Mouse (Mus musculus) stomach, embryonic 16.5 days (tissue): ENCODE results near the gene Mef2b. TPM values are rescaled to one million over a fixed set of nuclear protein-coding genes. Genes with fewer than 3 reads are reported as not detected.

Experiments used
- ATAC-seq: fragments of 200-750 bp; cut with Nextera tagmentation; 2 replicates; pipeline ENCODE4 v1.8.0; 2017; ENCODE audit warnings: moderate number of reproducible peaks, moderate TSS enrichment; ENCODE audit not compliant: insufficient read depth, low FRiP score
- H3K27ac ChIP-seq: fragments of 300-500 bp; sonication (generic); 2 replicates; pipeline ENCODE4 v1.5.1; 2014; ENCODE audit warnings: low read length
- H3K27me3 ChIP-seq: fragments of 300-500 bp; sonication (generic); 2 replicates; pipeline ENCODE4 v1.6.1; 2014; ENCODE audit warnings: low read length, control low read depth, mixed read lengths; ENCODE audit not compliant: control insufficient read depth, insufficient read depth
- H3K36me3 ChIP-seq: fragments of 300-500 bp; sonication (generic); 2 replicates; pipeline ENCODE4 v1.6.1; 2014; ENCODE audit warnings: low read length; ENCODE audit not compliant: control insufficient read depth, insufficient read depth
- H3K4me1 ChIP-seq: fragments of 300-500 bp; sonication (generic); 2 replicates; pipeline ENCODE4 v1.6.1; 2014; ENCODE audit warnings: low read length, control low read depth, mixed read lengths; ENCODE audit not compliant: control insufficient read depth, insufficient read depth
- H3K4me2 ChIP-seq: fragments of 300-500 bp; sonication (generic); 2 replicates; pipeline ENCODE4 v1.6.1; 2014; ENCODE audit warnings: low read depth, low read length, mixed read lengths
- H3K4me3 ChIP-seq: fragments of 300-500 bp; sonication (generic); replicated peaks from 2 replicates; pipeline ENCODE4 v1.5.1; 2014; ENCODE audit warnings: mild to moderate bottlenecking, low read length
- H3K9ac ChIP-seq: fragments of 300-500 bp; sonication (generic); 2 replicates; pipeline ENCODE4 v1.6.1; 2014; ENCODE audit warnings: low read length
- H3K9me3 ChIP-seq: fragments of 300-500 bp; sonication (generic); replicated peaks from 2 replicates; pipeline ENCODE4 v1.6.1; 2016; ENCODE audit warnings: low read length, control low read depth; ENCODE audit not compliant: control insufficient read depth
- WGBS: fragments of 180-500 bp; shearing (Covaris S2); extraction: QIAGEN DNeasy Blood & Tissue Kit; methylation state at CpG from one replicate; pipeline ENCODE4 v1.1.7; 2014; 5-methylcytosine and 5-hydroxymethylcytosine counted together
- polyA plus RNA-seq: library from polyadenylated mRNA; unstranded; fragments of >200 nt; fragmentation: Nextera tagmentation; extraction: Ambion mirVana; gene quantifications from 2 replicates; pipeline ENCODE4 v1.2.1, GENCODE M21; 2015

Gene Mef2b
- polyA plus RNA-seq, 1 experiment from 2014 or later: 0.25 TPM

- H3K9me3 ChIP-seq: no peaks in the 10 kb centered on the region
- ATAC-seq: no peak
- no peak overlapping the region for H3K4me3 ChIP-seq
- no peak overlapping the region for H3K4me2 ChIP-seq
- 24% methylated on average over 6 of the region's 6 CpGs for WGBS
- H3K27ac ChIP-seq: no peak overlapping the region
- peaks cover 61% of the 10 kb centered on the region for H3K27me3 ChIP-seq
- no peaks in the 10 kb centered on the region for H3K36me3 ChIP-seq
- H3K4me1 ChIP-seq: no peaks in the 10 kb centered on the region
- no peak overlapping the region for H3K9ac ChIP-seq
Measured at GRCm38 (mm10) chr8:70114488-70114887, 25.0 kb upstream of the Mef2b start.

GRCm38 (mm10) chr8:70114892-70115291, 24.6 kb upstream of the Mef2b start:
- no peaks in the 10 kb centered on the region for H3K9me3 ChIP-seq
- 65% methylated on average over 13 of the region's 13 CpGs for WGBS
- H3K4me2 ChIP-seq: no peak overlapping the region
- no peaks in the 10 kb centered on the region for H3K4me1 ChIP-seq
- no peaks in the 10 kb centered on the region for H3K36me3 ChIP-seq
- ATAC-seq: no peak
- no peak overlapping the region for H3K9ac ChIP-seq
- peaks cover 64% of the 10 kb centered on the region for H3K27me3 ChIP-seq
- no peak overlapping the region for H3K27ac ChIP-seq
- H3K4me3 ChIP-seq: no peak overlapping the region

GRCm38 (mm10) chr8:70117611-70118010, 21.9 kb upstream of the Mef2b start:
- H3K9me3 ChIP-seq: no peaks in the 10 kb centered on the region
- H3K4me3 ChIP-seq: no peak overlapping the region
- 5% methylated on average over 9 of the region's 9 CpGs for WGBS
- no peak for ATAC-seq
- H3K36me3 ChIP-seq: no peaks in the 10 kb centered on the region
- H3K4me2 ChIP-seq: no peak overlapping the region
- no peak overlapping the region for H3K9ac ChIP-seq
- no peak overlapping the region for H3K27ac ChIP-seq
- H3K27me3 ChIP-seq: peaks cover 50% of the 10 kb centered on the region
- 0 out of 2 replicates have a peak, but pooled peaks cover 4% of the 10 kb centered on the region for H3K4me1 ChIP-seq

- H3K9me3 ChIP-seq: no peaks in the 10 kb centered on the region
- no peaks in the 10 kb centered on the region for H3K36me3 ChIP-seq
- WGBS: 16% methylated on average over 17 of the region's 17 CpGs
- H3K27ac ChIP-seq: no peak overlapping the region
- no peak for ATAC-seq
- H3K4me1 ChIP-seq: 0 out of 2 replicates have a peak, but pooled peaks cover 4% of the 10 kb centered on the region
- H3K4me3 ChIP-seq: no peak overlapping the region
- H3K9ac ChIP-seq: no peak overlapping the region
- peaks cover 42% of the 10 kb centered on the region for H3K27me3 ChIP-seq
- H3K4me2 ChIP-seq: no peak overlapping the region
Measured at GRCm38 (mm10) chr8:70118726-70119700, 20.5 kb upstream of the Mef2b start.

GRCm38 (mm10) chr8:70120667-70121066, 18.8 kb upstream of the Mef2b start, which contains the start of gene Ncan:
Ncan (minus strand) TSS chr8:70120873.
- 3% methylated on average over 19 of the region's 19 CpGs for WGBS
- no peak within 1 kb of the TSS; the same call in 1 of the 2 replicates for H3K4me3 ChIP-seq
- 0 out of 2 replicates have a peak, but pooled peaks have one; percentile 61 for ATAC-seq

DNA sequence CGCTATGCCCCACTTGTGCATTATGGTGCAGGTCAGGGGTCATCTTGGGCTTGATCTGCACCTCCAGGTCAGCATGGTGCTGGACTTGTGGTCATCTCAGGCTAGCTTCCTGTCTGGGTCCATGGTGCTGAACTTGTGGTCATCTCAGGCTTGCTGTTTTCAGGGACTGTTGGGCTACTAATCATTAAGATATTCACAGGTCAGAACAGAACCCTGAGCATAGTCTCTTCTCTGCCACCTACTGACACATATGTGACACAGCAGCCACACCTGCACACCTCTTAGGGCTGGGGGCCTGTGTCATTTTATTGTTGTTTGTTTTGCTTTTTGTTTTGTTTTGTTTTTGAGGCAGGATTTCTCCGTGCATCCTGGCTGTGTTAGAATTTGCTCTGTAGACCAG, 16.6 kb upstream of the Mef2b start:
- H3K4me2 ChIP-seq: no peak overlapping the region
- H3K9ac ChIP-seq: no peak overlapping the region
- no peak overlapping the region for H3K4me3 ChIP-seq
- no peak overlapping the region for H3K27ac ChIP-seq
- ATAC-seq: no peak
- H3K4me1 ChIP-seq: 0 out of 2 replicates have a peak, but pooled peaks cover 4% of the 10 kb centered on the region
- no peaks in the 10 kb centered on the region for H3K9me3 ChIP-seq
- H3K36me3 ChIP-seq: no peaks in the 10 kb centered on the region
- peaks cover 30% of the 10 kb centered on the region for H3K27me3 ChIP-seq
- WGBS: 55% methylated on average over 2 of the region's 2 CpGs

More at GRCm38 (mm10) chr8:70120667-70121066, 18.8 kb upstream of the Mef2b start, which contains the start of gene Ncan:
- 0 out of 2 replicates have a peak, but pooled peaks cover 4% of the 10 kb centered on the region for H3K4me1 ChIP-seq
- no peak within 1 kb of the TSS for H3K27ac ChIP-seq
- no peaks in the 10 kb centered on the region for H3K9me3 ChIP-seq
- peak within 1 kb of the TSS; percentile 37 for H3K4me2 ChIP-seq
- no peaks in the 10 kb centered on the region for H3K36me3 ChIP-seq
- no peak within 1 kb of the TSS for H3K9ac ChIP-seq
- H3K27me3 ChIP-seq: peaks cover 37% of the 10 kb centered on the region

- Histone ChIP-seq H3K36me3 (no peaks in the 10 kb centered on the region), H3K9ac (no peak overlapping the region), H3K4me2 (no peak overlapping the region), H3K4me3 (no peak overlapping the region), H3K27ac (no peak overlapping the region), H3K4me1 (0 out of 2 replicates have a peak, but pooled peaks cover 4% of the 10 kb centered on the region), H3K9me3 (no peaks in the 10 kb centered on the region), H3K27me3 (peaks cover 10% of the 10 kb centered on the region)
- no peak for ATAC-seq
- WGBS: 63% methylated on average over 8 of the region's 8 CpGs
Measured at GRCm38 (mm10) chr8:70124992-70125391, 14.5 kb upstream of the Mef2b start.

DNA sequence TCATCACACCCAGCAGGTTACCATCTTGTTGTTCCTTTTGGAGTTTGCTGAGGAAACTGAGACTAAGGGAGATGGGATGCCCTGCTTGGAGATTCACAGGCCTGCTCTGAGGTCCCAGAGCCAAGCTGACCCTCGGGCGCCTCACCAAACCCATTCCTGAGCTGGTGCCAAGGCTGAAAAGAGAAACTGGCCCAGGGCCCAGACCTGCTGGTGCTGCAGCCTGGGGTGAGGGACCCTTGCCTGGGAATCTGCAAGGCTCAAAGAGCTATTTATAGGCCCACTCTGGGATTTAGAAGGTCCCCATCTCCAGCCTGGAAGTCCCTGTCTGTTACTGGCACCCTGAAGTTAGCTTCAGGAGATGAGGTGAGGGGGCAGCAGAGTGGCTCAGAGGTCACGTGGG, 11.1 kb upstream of the Mef2b start:
- WGBS: 66% methylated on average over 3 of the region's 3 CpGs
- no peak for ATAC-seq

DNA sequence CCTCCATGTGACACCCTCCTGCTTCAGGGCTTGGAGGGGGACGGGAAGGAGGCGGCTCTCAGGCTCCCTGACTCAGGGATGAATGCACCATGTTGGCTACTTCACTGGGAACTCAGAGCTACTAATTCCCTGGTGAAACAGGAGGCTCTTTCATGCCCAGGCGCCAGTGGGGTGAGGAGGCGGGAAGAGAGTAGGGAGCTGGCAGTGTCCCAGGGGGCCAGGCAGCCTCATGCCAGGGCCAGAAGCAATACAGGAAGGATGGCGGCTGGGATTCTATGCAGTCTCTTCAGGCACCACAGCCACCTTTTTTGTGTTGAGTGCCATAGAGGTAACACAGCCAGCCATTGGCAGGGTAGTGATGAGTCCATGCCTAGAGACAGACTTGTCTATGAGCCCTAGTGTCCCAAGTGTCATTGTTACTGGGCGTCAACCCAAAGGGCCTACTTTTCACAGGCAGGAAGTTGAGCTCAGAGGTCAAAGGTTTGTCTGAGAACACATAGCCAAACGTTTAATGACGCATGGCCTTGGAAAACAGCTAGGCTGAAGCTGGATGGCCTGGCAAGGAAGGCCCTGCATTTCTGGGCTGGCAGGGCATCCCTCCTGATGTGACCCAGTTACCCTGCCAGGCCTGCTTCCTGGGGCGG, 10.1 kb upstream of the Mef2b start:
- no peak overlapping the region for H3K9ac ChIP-seq
- no peaks in the 10 kb centered on the region for H3K4me1 ChIP-seq
- 62% methylated on average over 9 of the region's 9 CpGs for WGBS
- H3K36me3 ChIP-seq: no peaks in the 10 kb centered on the region; the same call in 1 of the 2 replicates
- H3K4me3 ChIP-seq: no peak overlapping the region
- no peaks in the 10 kb centered on the region for H3K9me3 ChIP-seq
- no peak overlapping the region for H3K4me2 ChIP-seq
- 0 out of 2 replicates have a peak overlapping the region, but pooled peaks have one; percentile 15 for H3K27ac ChIP-seq
- no peak for ATAC-seq
- no peaks in the 10 kb centered on the region for H3K27me3 ChIP-seq

More for the DNA sequence above, 11.1 kb upstream of the Mef2b start:
- no peak overlapping the region for H3K4me3 ChIP-seq
- H3K27me3 ChIP-seq: no peaks in the 10 kb centered on the region
- H3K4me1 ChIP-seq: no peaks in the 10 kb centered on the region
- H3K9me3 ChIP-seq: no peaks in the 10 kb centered on the region
- H3K4me2 ChIP-seq: no peak overlapping the region
- H3K36me3 ChIP-seq: no peaks in the 10 kb centered on the region
- H3K27ac ChIP-seq: no peak overlapping the region
- no peak overlapping the region for H3K9ac ChIP-seq
